Mouse (Mus musculus) embryo, embryonic 10 days (tissue): ENCODE measurements around the gene Tnrc6b.
A peak's percentile ranks its signal among the peaks of the same experiment; 100 is the strongest.

Experiments used
- DNase-seq: peaks from one replicate; pipeline ENCODE4 v3.0.0-alpha.2; 2015; ENCODE audit warnings: low spot score

Tnrc6b gene

DNA sequence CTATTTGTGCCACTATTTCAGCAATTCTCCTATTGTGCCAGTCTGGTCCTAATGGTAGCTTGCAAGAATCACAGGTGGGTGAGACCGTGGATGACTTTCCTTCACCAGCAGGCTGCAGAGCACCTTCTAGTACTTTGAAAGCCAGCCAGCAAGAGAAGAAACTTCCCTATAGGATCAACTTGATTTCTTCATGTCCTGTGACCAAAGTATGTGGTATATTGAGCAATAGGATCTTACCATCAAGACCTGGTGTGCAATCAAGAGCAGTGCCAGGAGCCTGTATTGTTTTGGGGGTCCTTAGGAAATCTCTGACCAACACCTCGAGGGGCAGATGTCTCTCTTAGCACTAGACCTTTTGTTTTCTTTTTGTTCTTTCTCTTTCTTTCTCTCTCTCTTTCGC lies 81.4 kb downstream of the Tnrc6b start:
- DNase-seq = no peak

GRCm38 (mm10) chr15:80795076-80795475 lies 84.0 kb downstream of the Tnrc6b start:
- no peak for DNase-seq

- peak; percentile 75 for DNase-seq
These were observed 86.6 kb downstream of the Tnrc6b start for GRCm38 (mm10) chr15:80797757-80798156.

DNA sequence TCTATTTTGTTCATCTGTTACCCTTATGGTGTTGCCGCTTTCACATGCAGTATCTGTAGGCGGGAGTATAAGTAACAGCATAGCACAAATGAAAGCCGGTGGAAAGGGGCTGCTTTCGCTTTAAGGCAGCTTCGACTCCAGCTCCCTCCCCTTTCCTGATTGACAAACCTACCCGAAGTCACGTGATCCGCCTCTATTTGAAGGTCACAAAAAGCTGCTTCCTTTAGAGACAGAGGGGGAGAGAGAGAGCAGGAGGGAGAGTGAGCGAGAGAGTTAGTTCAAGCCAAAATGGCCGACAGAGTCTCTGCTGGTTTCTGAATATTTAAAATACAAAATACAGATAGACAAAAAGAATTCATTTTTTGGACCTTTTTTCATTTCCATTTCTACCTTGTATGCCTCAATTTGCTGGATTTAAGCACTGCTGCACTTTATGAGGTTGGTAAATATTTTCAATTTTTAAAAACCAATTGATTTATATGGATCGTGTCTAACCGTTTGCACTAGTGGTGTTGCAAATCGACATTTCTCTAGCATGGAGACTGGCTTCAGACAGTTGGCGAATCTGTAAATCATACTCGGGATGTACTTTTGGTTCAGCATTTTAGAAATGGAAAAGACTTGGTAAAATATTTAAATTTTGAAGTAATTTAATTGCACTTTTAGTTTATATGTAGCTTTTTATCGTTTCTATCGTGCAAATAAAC lies 87.4 kb downstream of the Tnrc6b start:
- DNase-seq = peak; percentile 99

GRCm38 (mm10) chr15:80799074-80799633 lies 88.0 kb downstream of the Tnrc6b start:
- peak; percentile 74 for DNase-seq

- peak; percentile 84 for DNase-seq
These were observed 88.6 kb downstream of the Tnrc6b start for GRCm38 (mm10) chr15:80799634-80800137.

- DNase-seq = no peak
These were observed 89.1 kb downstream of the Tnrc6b start for GRCm38 (mm10) chr15:80800201-80800600.

GRCm38 (mm10) chr15:80800765-80801164 lies 89.7 kb downstream of the Tnrc6b start:
- DNase-seq = no peak

GRCm38 (mm10) chr15:80801597-80801996 lies 90.5 kb downstream of the Tnrc6b start:
- no peak for DNase-seq

- DNase-seq = no peak
These were observed 96.0 kb downstream of the Tnrc6b start for GRCm38 (mm10) chr15:80807162-80807561.

GRCm38 (mm10) chr15:80810226-80810625 lies 99.1 kb downstream of the Tnrc6b start:
- no peak for DNase-seq

DNA sequence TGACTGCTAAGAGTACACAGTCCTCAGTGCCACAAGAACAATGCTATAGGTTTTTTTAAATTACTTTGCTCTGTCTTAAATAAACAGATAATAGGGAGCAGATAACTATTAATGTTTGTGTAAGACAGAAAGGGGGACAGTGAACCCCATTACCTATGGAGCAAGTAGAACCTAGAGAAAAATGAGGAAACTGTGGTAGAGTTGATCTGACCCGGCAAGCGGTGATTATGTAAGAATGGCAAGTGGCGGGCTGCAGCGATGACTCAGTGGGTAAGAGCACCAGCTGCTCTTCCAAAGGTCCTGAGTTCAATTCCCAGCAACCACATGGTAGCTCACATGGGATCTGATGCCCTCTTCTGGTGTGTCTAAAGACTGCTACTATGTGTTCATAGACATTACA lies 101.7 kb downstream of the Tnrc6b start:
- no peak for DNase-seq

GRCm38 (mm10) chr15:80814792-80815191 lies 103.7 kb downstream of the Tnrc6b start:
- DNase-seq = no peak

DNA sequence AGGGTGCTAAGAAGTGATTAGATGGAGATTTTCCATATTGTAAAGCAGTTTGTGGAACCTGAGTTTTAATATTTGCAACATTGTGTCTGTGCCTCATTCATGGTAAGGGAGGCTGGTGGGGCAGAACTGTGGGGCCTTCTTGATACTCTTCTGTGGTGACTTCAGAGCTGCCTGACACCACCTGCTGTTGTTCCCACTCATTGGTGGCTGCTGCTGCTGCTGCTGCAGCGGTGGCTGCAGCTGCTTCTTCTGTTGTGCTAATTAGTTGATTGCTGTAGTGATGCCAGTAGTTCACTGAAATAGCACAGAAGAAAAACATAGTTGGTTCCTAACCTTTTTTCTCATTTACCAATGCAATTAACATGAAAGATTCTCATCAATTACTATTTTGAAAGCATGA lies 111.2 kb downstream of the Tnrc6b start:
- no peak for DNase-seq

DNA sequence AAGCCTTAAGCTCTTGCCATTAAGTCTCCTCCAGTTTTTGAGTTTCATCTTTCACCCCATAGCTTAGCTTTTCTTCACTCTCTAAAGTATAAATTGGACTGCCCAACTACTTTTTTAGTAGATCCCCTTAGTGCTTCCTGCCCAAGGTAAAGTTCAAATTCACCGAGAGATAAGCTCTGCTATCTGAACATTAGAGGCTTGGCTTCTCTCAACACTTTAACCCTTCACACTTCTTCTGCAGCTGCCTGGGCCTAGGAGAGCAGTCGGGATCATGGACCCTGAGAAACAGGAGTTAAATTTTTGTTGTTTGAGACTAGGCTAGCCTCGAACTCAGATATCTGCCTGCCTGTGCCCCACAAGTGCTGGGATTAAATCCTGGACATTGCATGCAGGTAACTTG lies 120.1 kb downstream of the Tnrc6b start:
- no peak for DNase-seq

GRCm38 (mm10) chr15:80832808-80833207 lies 121.7 kb downstream of the Tnrc6b start:
- DNase-seq = no peak

- DNase-seq = no peak
These were observed 125.1 kb downstream of the Tnrc6b start for GRCm38 (mm10) chr15:80836246-80836645.

DNA sequence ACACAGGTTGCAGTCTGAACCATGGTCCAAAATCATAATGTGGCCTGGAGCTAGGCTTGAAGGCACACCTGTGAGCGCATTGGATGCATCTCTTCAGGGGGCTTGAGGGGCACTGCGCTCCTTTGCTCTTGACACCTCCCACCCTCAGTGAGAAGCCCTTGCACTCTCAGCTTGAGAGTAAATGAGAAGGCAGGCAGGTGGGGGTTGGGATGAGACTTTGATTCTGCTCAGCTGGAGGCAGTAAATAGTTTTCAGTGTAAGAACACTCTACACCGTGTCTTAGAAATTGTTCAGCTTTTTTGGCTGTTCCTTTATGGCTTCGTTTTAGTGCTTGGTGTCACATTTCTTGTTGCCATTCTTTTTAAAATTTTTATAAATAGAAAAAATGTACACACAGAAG lies 127.7 kb downstream of the Tnrc6b start:
- no peak for DNase-seq

- DNase-seq = no peak
These were observed 128.7 kb downstream of the Tnrc6b start for GRCm38 (mm10) chr15:80839653-80840420.

GRCm38 (mm10) chr15:80844262-80844661 lies 133.1 kb downstream of the Tnrc6b start:
- no peak for DNase-seq

DNA sequence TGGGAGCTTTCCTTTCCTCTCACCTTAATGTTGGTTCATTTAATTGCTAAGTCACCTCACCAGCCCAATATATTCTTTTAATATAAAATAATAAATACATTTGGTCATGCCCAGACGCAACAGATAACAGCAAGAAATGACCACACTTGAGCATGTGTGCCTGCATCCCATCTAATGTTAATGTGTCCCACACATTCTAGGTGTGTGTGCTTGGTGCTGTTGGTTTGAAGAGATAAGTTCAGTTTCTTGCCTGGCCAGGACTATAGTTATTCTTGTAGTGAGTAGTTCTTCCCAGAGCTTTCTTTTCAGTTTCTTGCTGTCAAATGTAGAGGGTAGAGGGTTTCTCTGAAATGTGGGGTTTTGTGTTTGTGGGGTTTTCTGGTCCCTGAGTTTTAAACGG lies 133.8 kb downstream of the Tnrc6b start:
- DNase-seq = no peak

DNA sequence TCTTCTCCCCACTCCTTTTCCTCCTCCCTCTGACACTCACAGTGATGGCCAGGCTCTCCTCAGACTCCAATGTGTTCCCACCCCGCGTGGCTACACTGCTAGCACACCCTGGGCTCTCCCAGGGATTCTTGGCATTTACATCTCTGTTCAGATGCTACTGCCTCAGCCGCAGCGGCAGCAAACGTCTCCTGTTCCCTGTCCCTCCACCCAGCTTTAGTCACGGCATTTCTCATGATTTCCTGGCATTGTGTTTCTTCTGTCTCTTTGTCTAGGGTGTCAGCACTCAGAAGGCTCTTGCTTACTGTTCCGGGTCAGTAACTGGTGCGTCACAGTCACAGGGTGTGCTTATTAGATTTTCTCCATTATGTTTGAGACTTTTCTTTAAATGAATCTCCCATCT lies 138.9 kb downstream of the Tnrc6b start:
- DNase-seq = peak; percentile 44
